Mouse (Mus musculus) limb, embryonic 15.5 days (tissue): ENCODE results near the gene Utrn. TPM values are rescaled to one million over a fixed set of nuclear protein-coding genes. Genes with fewer than 3 reads are reported as not detected.

Source experiments
- ATAC-seq: fragments of 200-750 bp; cut with Nextera tagmentation; 2 replicates; pipeline ENCODE4 v1.8.0; 2017; ENCODE audit warnings: low read depth, moderate TSS enrichment; ENCODE audit not compliant: insufficient number of reproducible peaks, low FRiP score, low TSS enrichment
- H3K27ac ChIP-seq: fragments of 300-500 bp; sonication (generic); 2 replicates; pipeline ENCODE4 v1.5.1; 2015; ENCODE audit warnings: moderate library complexity, mild to moderate bottlenecking, inconsistent platforms
- H3K27me3 ChIP-seq: fragments of 300-500 bp; sonication (generic); 2 replicates; pipeline ENCODE4 v1.6.1; 2015; ENCODE audit warnings: inconsistent platforms
- H3K36me3 ChIP-seq: fragments of 300-500 bp; sonication (generic); 2 replicates; pipeline ENCODE4 v1.6.1; 2015; ENCODE audit warnings: inconsistent platforms
- H3K4me1 ChIP-seq: fragments of 300-500 bp; sonication (generic); 2 replicates; pipeline ENCODE4 v1.6.1; 2015; ENCODE audit warnings: inconsistent platforms
- H3K4me2 ChIP-seq: fragments of 300-500 bp; sonication (generic); 2 replicates; pipeline ENCODE4 v1.6.1; 2015; ENCODE audit warnings: mild to moderate bottlenecking, inconsistent platforms
- H3K4me3 ChIP-seq: fragments of 300-500 bp; sonication (generic); 2 replicates; pipeline ENCODE4 v1.5.1; 2015; ENCODE audit warnings: mild to moderate bottlenecking, inconsistent platforms
- H3K9ac ChIP-seq: fragments of 300-500 bp; sonication (generic); 2 replicates; pipeline ENCODE4 v1.6.1; 2015; ENCODE audit warnings: inconsistent platforms
- H3K9me3 ChIP-seq: fragments of 300-500 bp; sonication (generic); 2 replicates; pipeline ENCODE4 v1.6.1; 2016; ENCODE audit warnings: inconsistent platforms
- WGBS: fragments of 180-500 bp; shearing (Covaris S2); methylation state at CpG from one replicate; pipeline ENCODE4 v1.1.7; 2015; 5-methylcytosine and 5-hydroxymethylcytosine counted together
- polyA plus RNA-seq: library from polyadenylated mRNA; unstranded; fragments of >200 nt; fragmentation: Nextera tagmentation; extraction: Ambion mirVana; gene quantifications from 2 replicates; pipeline ENCODE4 v1.2.1, GENCODE M21; 2015

The Utrn gene
- polyA plus RNA-seq, 1 experiment from 2014 or later, result 99.6 TPM

DNA sequence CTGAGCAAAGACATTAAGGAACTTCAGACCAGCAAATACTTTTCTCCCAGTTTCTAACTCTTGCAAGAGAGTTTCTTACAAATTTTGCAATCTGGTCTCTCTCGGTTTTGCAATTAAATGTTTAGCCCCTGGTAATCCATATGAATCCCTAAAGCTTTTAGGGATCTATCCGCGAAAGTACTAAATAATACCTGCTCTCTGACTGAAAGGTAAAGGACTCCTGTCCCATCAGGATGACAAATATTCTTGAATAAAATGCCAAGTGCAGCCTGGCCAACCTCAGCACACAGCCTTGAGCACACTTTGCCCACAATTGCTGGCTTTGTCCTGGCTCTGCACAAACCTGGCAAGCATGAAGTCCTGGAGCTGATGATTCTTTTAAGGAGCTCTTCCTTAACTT lies 41.9 kb downstream of the Utrn start:
- no peaks in the 10 kb centered on the region for H3K36me3 ChIP-seq
- H3K4me1 ChIP-seq, result peaks cover 28% of the 10 kb centered on the region
- H3K4me2 ChIP-seq, result no peak overlapping the region
- H3K9me3 ChIP-seq, result no peaks in the 10 kb centered on the region
- 52% methylated on average over 3 of the region's 3 CpGs for WGBS
- no peak overlapping the region for H3K4me3 ChIP-seq
- peak overlapping the region; percentile 68 for H3K27ac ChIP-seq
- ATAC-seq, result no peak
- no peak overlapping the region for H3K9ac ChIP-seq
- no peaks in the 10 kb centered on the region for H3K27me3 ChIP-seq

DNA sequence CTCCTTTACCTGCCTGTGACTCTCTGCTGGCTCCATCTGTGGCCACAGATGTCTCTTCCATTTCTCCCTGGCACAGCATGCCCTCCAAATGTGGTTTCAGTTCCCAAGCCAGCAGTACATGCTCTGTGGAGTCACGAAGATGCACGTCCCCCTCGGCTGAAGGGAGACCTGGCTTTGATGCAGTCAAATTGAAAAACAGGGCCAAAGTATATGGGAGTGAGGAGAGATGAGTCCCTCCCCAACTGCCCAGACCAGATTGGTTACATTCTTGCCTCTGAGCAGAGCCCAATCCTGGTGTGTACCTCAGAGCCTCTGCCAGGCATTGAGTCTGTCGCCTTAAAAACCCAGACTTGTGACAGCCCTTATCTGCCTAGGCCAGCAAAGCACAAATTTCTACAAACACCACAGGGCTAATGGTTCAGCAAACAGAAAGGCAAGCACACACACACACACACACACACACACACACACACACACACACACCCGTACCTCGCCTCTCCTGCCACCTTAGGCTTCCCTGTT lies 42.3 kb downstream of the Utrn start:
- no peaks in the 10 kb centered on the region for H3K36me3 ChIP-seq
- peaks cover 28% of the 10 kb centered on the region for H3K4me1 ChIP-seq
- no peak overlapping the region for H3K4me2 ChIP-seq
- H3K27ac ChIP-seq, result peak overlapping the region; percentile 68
- no peak overlapping the region for H3K9ac ChIP-seq
- no peaks in the 10 kb centered on the region for H3K27me3 ChIP-seq
- ATAC-seq, result no peak
- WGBS, result 47% methylated on average over 6 of the region's 6 CpGs
- no peaks in the 10 kb centered on the region for H3K9me3 ChIP-seq
- H3K4me3 ChIP-seq, result peak overlapping the region; percentile 10; the same call in 1 of the 2 replicates

DNA sequence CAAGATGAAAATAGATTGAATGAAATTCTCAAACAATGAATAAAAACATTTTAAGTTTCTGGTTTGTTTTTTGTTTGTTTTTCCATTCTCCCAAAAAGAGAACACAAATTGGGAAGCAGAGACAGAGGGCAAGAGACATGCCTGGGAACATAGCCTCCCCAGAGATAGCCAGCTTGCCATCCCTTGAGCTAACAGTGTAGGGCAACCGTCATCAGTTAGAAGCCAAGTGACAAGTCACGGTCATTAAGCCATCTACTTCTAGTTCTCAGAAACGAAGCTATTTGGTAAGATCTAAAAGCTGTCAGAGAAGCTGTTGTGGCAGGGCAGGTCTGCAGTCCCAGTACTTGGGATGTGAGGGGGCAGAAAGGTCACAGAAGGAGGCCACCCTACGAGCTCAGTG lies 44.8 kb downstream of the Utrn start:
- Histone ChIP-seq H3K36me3 (no peaks in the 10 kb centered on the region), H3K9me3 (no peaks in the 10 kb centered on the region), H3K27me3 (no peaks in the 10 kb centered on the region), H3K27ac (no peak overlapping the region), H3K4me1 (peaks cover 28% of the 10 kb centered on the region), H3K4me2 (no peak overlapping the region), H3K9ac (no peak overlapping the region), H3K4me3 (no peak overlapping the region)
- no peak for ATAC-seq
- 39% methylated on average over 4 of the region's 4 CpGs for WGBS

DNA sequence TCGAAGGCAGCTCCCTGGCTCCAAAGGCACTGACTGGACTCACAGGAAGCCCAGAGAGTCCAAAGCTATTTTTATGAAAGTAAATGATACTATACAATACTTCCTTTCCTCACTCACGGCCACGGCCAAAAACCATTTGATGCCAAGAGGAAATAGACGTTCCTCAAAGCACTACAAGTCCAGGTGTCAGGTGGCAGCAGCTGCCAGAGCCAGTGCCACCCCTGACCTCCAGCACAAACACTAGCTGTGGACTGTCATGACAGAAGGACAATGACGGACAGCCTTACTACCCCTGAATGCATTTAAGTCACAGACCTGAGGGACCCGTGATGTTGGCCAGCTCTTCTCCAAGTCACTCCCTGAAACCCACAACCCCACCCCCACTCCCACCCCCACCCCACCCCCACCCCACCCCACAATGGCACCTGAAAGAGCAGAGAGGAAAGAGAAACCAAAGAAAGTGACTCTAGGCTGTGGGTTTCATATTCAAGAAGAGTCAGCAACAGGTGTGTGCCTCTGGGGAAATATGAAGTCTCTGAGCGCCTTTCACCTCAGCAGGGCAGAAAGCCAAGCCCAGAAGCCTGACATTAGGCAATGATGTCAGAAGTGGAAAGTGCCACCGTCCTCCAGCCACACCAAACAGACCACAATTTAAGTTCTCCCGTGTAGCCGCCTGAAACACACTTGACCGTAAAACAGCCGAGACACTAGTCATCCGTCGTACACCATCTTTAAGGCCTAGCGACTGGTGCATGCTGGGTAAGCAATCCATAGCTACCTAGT lies 45.5 kb downstream of the Utrn start:
- Histone ChIP-seq H3K4me2 (no peak overlapping the region), H3K4me3 (no peak overlapping the region), H3K9me3 (no peaks in the 10 kb centered on the region), H3K36me3 (no peaks in the 10 kb centered on the region), H3K27ac (no peak overlapping the region), H3K27me3 (no peaks in the 10 kb centered on the region), H3K9ac (no peak overlapping the region), H3K4me1 (peaks cover 26% of the 10 kb centered on the region)
- 51% methylated on average over 15 of the region's 15 CpGs for WGBS
- no peak for ATAC-seq

DNA sequence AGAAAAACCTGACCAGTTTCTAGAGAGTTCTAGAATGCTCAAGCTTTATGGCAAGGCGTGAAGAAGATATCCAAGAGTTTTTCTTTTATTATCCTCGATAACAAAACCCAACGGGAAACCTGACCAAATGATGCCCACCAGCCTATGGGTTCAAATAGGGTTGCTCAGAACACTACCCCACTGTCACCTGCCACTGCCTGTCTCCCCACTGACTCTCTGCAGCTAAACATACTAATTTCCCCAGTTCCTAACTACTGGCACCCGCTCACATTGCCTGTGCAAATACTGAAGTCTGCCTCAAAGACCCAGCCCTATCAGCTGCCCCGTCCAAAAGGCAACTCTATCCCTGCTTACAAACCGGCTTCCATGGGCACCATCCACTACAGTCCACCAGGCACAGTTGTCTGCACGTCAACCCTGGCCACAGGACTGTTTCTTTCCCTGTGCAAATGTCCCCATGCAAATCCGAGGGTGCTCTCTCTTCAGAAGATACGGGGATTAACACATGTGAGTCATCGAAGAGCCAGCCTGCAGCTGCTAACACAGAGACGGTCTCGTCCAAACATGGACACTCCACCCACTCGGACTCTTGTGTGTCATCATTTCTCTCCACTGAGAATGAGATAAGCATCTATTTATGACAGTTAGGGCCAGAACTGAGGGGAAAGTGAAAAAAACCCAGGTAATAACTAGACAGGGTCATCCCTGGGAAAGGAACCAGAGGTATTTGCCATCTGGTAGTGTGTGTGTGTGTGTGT lies 48.0 kb downstream of the Utrn start:
- Histone ChIP-seq H3K27ac (no peak overlapping the region), H3K4me1 (peaks cover 25% of the 10 kb centered on the region), H3K4me2 (no peak overlapping the region), H3K9ac (no peak overlapping the region), H3K27me3 (no peaks in the 10 kb centered on the region), H3K36me3 (no peaks in the 10 kb centered on the region), H3K9me3 (no peaks in the 10 kb centered on the region), H3K4me3 (no peak overlapping the region)
- 80% methylated on average over 13 of the region's 13 CpGs for WGBS
- peak; percentile 68; the same call in 1 of the 2 replicates for ATAC-seq

DNA sequence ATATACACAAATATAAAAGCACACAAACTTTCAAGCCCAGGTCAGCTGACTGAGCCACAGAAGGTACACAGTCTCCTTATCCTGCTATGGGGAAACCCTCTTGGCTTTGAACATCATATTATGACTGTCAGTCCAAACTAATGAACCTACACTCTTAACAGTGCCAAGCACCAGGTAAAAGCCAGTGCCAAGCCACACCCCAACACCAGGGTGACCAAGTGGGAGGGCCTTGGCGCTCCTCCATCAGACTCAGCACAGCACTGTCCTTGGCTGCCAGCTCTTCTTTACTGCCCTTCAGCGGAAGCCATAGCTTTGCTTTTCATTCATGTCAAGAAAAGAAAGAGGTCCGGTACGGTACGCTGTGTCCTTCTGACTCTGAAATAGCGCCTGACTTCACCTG lies 51.8 kb downstream of the Utrn start:
- Histone ChIP-seq H3K27ac (no peak overlapping the region), H3K4me1 (peaks cover 13% of the 10 kb centered on the region), H3K4me3 (no peak overlapping the region), H3K9me3 (no peaks in the 10 kb centered on the region), H3K4me2 (no peak overlapping the region), H3K9ac (no peak overlapping the region), H3K27me3 (no peaks in the 10 kb centered on the region), H3K36me3 (no peaks in the 10 kb centered on the region)
- WGBS, result 88% methylated on average over 6 of the region's 6 CpGs
- no peak for ATAC-seq

DNA sequence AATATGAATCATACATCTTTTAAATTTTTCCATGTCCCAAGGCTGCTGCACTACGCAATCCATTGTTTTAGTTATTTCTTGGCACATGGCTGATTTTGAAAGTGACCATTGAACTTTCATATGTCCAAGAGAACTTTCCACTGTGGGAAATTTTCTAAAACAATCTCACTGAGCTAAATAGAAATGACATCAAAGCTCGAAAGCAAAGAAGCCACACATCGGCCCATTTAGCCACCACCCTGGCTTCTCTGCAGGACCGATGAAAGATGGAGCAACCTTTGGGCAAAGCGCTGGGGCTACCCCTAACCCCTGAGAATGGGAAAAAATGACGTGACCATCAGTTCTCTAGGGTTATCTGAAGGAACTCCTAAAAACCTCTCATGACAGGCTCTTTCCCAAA lies 52.6 kb downstream of the Utrn start:
- no peaks in the 10 kb centered on the region for H3K27me3 ChIP-seq
- no peak overlapping the region for H3K27ac ChIP-seq
- no peak for ATAC-seq
- H3K4me1 ChIP-seq, result peaks cover 11% of the 10 kb centered on the region
- no peak overlapping the region for H3K4me3 ChIP-seq
- 89% methylated on average over 6 of the region's 6 CpGs for WGBS
- no peaks in the 10 kb centered on the region for H3K36me3 ChIP-seq
- H3K9ac ChIP-seq, result no peak overlapping the region
- no peaks in the 10 kb centered on the region for H3K9me3 ChIP-seq
- H3K4me2 ChIP-seq, result no peak overlapping the region

DNA sequence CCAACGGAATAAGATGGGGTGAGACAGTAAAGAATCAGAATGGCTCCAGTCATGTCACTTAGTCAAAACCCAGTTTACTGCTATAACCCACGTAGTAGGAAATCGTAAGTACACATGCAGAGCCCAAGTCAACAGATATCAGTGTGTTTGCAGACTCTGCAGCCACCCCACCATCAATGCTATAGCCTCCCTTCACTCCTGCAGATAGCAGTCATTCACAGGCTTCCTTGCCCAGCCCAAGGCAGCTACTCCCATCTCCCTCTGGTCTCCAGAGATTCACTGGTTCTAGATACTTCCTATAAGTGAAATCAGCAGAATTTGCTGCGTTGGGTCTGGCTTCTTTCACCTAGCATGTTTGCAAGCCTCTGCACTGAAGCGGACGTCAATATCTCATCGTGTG lies 54.8 kb downstream of the Utrn start:
- no peaks in the 10 kb centered on the region for H3K9me3 ChIP-seq
- no peak overlapping the region for H3K9ac ChIP-seq
- no peaks in the 10 kb centered on the region for H3K36me3 ChIP-seq
- no peak for ATAC-seq
- H3K27me3 ChIP-seq, result no peaks in the 10 kb centered on the region
- no peak overlapping the region for H3K4me2 ChIP-seq
- H3K4me3 ChIP-seq, result no peak overlapping the region
- no peak overlapping the region for H3K27ac ChIP-seq
- H3K4me1 ChIP-seq, result peaks cover 17% of the 10 kb centered on the region
- WGBS, result 90% methylated on average over 7 of the region's 7 CpGs

DNA sequence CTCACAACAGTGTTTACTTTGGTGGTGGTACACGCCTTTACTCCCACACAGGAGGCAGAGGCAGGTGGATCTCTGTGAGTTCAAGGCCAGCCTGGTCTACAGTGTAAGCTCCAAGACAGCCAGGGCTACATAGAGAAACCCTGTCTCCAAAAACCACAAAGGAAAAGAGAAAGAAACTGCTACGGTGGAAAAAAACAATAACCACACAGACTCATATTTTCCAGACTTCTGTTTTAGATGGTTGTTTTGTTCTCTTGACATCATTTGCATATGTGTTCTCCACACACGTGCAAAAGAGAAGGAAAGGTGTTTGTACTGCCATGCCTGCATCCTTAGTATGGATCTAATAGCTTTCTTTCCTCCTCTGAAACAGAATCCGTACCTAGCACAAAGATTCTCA lies 55.3 kb downstream of the Utrn start:
- no peak overlapping the region for H3K27ac ChIP-seq
- peaks cover 19% of the 10 kb centered on the region for H3K4me1 ChIP-seq
- 81% methylated on average over 4 of the region's 4 CpGs for WGBS
- no peak overlapping the region for H3K4me3 ChIP-seq
- H3K4me2 ChIP-seq, result no peak overlapping the region
- no peaks in the 10 kb centered on the region for H3K9me3 ChIP-seq
- H3K27me3 ChIP-seq, result no peaks in the 10 kb centered on the region
- no peak for ATAC-seq
- no peaks in the 10 kb centered on the region for H3K36me3 ChIP-seq
- H3K9ac ChIP-seq, result no peak overlapping the region

DNA sequence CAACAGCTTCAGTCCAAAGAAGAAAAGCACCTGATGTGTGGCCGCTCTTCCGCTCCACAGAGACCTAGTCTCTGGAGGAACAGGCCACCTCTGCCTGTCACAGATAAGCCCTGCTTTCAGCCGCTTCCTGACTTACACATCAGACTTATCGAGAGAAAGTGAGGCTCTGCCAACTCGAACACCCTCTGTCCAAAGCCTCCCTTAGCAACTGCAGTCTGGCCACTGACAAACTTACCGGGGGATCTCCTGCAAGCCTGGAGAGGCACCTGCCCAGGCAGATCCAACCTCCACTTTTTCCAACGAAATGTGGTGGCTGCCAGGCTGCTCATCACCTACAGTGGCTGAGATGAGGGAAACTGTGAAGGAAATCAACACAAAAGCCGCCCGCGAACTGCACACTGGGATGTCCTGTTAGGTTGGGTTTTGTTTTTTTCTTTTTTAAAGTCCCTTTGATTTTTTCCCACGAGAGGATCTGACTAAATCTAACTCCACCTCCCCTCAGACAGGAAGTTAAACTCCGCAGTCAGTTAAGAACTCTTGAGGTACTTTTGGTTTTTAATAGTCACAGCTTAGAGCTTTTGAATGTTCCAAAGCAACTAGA lies 55.9 kb downstream of the Utrn start:
- 67% methylated on average over 12 of the region's 12 CpGs for WGBS
- no peaks in the 10 kb centered on the region for H3K27me3 ChIP-seq

DNA sequence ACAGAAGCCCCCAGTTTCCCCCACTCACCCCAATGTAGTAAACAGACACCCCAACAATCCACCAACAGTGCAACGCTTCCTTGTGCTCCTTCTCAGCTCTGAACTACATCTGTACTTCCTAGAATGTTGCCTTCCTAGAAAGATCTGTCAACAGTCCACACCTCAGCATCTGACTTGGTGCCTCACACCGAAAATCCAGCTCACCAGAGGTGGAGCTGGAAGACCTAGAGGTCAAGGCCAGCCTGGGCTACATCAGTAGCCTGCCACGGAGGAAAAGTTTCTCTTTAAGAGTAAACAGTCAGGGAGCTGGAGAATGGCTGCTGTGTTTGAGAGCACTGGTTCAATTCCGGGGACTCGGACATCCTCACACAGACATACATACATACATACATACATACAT lies 56.5 kb downstream of the Utrn start:
- Histone ChIP-seq H3K9ac (no peak overlapping the region), H3K27ac (no peak overlapping the region), H3K9me3 (no peaks in the 10 kb centered on the region), H3K27me3 (no peaks in the 10 kb centered on the region), H3K4me3 (no peak overlapping the region), H3K4me2 (no peak overlapping the region), H3K4me1 (peaks cover 29% of the 10 kb centered on the region), H3K36me3 (no peaks in the 10 kb centered on the region)
- WGBS, result 73% methylated on average over 5 of the region's 5 CpGs
- ATAC-seq, result no peak

More for the DNA sequence above, 55.9 kb downstream of the Utrn start:
- peaks cover 25% of the 10 kb centered on the region for H3K4me1 ChIP-seq
- no peaks in the 10 kb centered on the region for H3K36me3 ChIP-seq
- no peak overlapping the region for H3K9ac ChIP-seq
- no peaks in the 10 kb centered on the region for H3K9me3 ChIP-seq
- no peak overlapping the region for H3K4me2 ChIP-seq
- no peak overlapping the region for H3K4me3 ChIP-seq
- peak overlapping the region; percentile 38; the same call in 1 of the 2 replicates for H3K27ac ChIP-seq
- ATAC-seq, result no peak

DNA sequence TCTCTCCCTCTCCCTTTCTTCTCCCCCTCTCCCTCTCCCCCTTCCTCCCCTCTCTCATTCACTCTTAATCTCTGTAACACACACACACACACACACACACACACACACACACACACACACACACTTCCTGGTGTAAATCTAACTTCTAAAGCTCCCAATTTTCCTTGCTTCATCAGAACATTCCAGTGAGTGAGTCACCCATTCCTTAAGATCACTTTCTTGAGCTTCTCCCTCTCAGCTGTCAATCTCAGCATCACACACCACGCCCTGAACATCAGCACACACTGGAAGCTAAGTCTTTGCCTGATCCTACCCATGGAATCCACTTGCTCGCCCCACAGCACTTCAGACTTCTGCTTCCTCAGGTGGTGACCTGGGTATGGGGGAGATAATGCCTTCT lies 58.3 kb downstream of the Utrn start:
- Histone ChIP-seq H3K9me3 (no peaks in the 10 kb centered on the region), H3K4me3 (no peak overlapping the region), H3K27ac (no peak overlapping the region), H3K27me3 (no peaks in the 10 kb centered on the region), H3K4me2 (no peak overlapping the region), H3K4me1 (peaks cover 27% of the 10 kb centered on the region), H3K36me3 (no peaks in the 10 kb centered on the region), H3K9ac (no peak overlapping the region)
- ATAC-seq, result no peak
- 71% methylated on average over 2 of the region's 2 CpGs for WGBS
